Mouse (Mus musculus): ENCODE results near the gene Uvssa.

- TF ChIP-seq CTCF (IDR thresholded peaks at IDR 0.05; ENCODE audit: borderline replicate concordance, extremely low read depth, insufficient read depth, insufficient read length) (no peak), POLR2A (IDR thresholded peaks at IDR 0.05; ENCODE audit: borderline replicate concordance, extremely low read depth, insufficient read depth, insufficient read length, poor library complexity, severe bottlenecking) (no peak)
Observed at GRCm38 (mm10) chr5:33349205-33349604, 29.1 kb upstream of the Uvssa start.

Data from brain, embryonic 14.5 days (tissue).